Mouse (Mus musculus) liver, embryonic 14.5 days (tissue): Measurements from ENCODE around the gene Ssx2ip. TPM values are rescaled to one million over a fixed set of nuclear protein-coding genes. Genes with fewer than 3 reads are reported as not detected.

ENCODE experiments used
- ATAC-seq: fragments of 200-750 bp; cut with Nextera tagmentation; 2 replicates; pipeline ENCODE4 v1.8.0; 2017; ENCODE audit warnings: moderate number of reproducible peaks, mild to moderate bottlenecking, moderate library complexity; ENCODE audit not compliant: insufficient read depth
- DNase-seq, 3 experiments: peaks; one replicate each; pipeline ENCODE4 v3.0.0-alpha.2; 2012 to 2013; ENCODE audit warnings: low read depth in 3 of 3, low spot score in 3 of 3
- H3K27ac ChIP-seq: fragments of 300-500 bp; sonication (generic); 2 replicates; pipeline ENCODE4 v1.5.1; 2014; ENCODE audit warnings: moderate library complexity, mild to moderate bottlenecking, control low read depth, inconsistent platforms
- H3K27me3 ChIP-seq: fragments of 300-500 bp; sonication (generic); 2 replicates; pipeline ENCODE4 v1.6.1; 2014; ENCODE audit warnings: mild to moderate bottlenecking, low read length, moderate library complexity; ENCODE audit not compliant: control insufficient read depth, insufficient read depth
- H3K36me3 ChIP-seq: fragments of 300-500 bp; sonication (generic); replicated peaks from 2 replicates; pipeline ENCODE4 v1.6.1; 2014; ENCODE audit warnings: low read depth; ENCODE audit not compliant: control insufficient read depth, insufficient read depth
- H3K4me1 ChIP-seq, 2 experiments: fragments of 200-500 bp in 1 of 2; fragments of 300-500 bp in 1 of 2; sonication (generic) in 1 of 2; replicated peaks; 2 replicates each; pipeline ENCODE4 v1.6.1; 2012 to 2014; ENCODE audit warnings: antibody characterized with exemption in 1 of 2, inconsistent platforms in 1 of 2, low read length in 1 of 2; ENCODE audit not compliant: control insufficient read depth in 2 of 2, insufficient read depth in 2 of 2
- H3K4me2 ChIP-seq: fragments of 300-500 bp; sonication (generic); 2 replicates; pipeline ENCODE4 v1.6.1; 2014; ENCODE audit warnings: low read depth, mild to moderate bottlenecking, control low read depth, moderate library complexity
- H3K4me3 ChIP-seq, 2 experiments: fragments of 200-500 bp in 1 of 2; fragments of 300-500 bp in 1 of 2; sonication (generic) in 1 of 2; 2 replicates each; pipeline ENCODE4 v1.5.1; 2012 to 2014; ENCODE audit warnings: low read depth in 2 of 2, low read length in 2 of 2, mild to moderate bottlenecking in 2 of 2, control low read depth in 1 of 2, inconsistent platforms in 1 of 2, moderate library complexity in 1 of 2; ENCODE audit not compliant: insufficient read depth in 1 of 2
- H3K9ac ChIP-seq: fragments of 300-500 bp; sonication (generic); replicated peaks from 2 replicates; pipeline ENCODE4 v1.6.1; 2014; ENCODE audit warnings: mild to moderate bottlenecking, control low read depth, moderate library complexity
- H3K9me3 ChIP-seq: fragments of 300-500 bp; sonication (generic); 2 replicates; pipeline ENCODE4 v1.6.1; 2016; ENCODE audit warnings: low read length, mixed read lengths; ENCODE audit not compliant: control insufficient read depth
- CTCF ChIP-seq: IDR thresholded peaks from 2 replicates; pipeline ENCODE4 v1.5.1; 2016; ENCODE audit warnings: antibody characterized with exemption, low read depth, control low read depth
- EP300 ChIP-seq: IDR thresholded peaks from 2 replicates; pipeline ENCODE4 v1.6.1; 2016; ENCODE audit warnings: antibody characterized with exemption, low read depth
- WGBS: fragments of 180-500 bp; shearing (Covaris S2); extraction: QIAGEN DNeasy Blood & Tissue Kit; methylation state at CpG from one replicate; pipeline ENCODE4 v1.1.7; 2014; ENCODE audit not compliant: insufficient replicate concordance; 5-methylcytosine and 5-hydroxymethylcytosine counted together
- microRNA-seq: library from miRNA; unstranded; fragments of <30 nt; microRNA quantifications from one replicate; pipeline ENCODE4, GENCODE M21; 2016
- polyA plus RNA-seq, 2 experiments: library from polyadenylated mRNA; depleted of rRNA in 1 of 2; stranded (reverse) in 1 of 2; unstranded in 1 of 2; fragments of >200 nt; fragmentation: Nextera tagmentation in 1 of 2; extraction: Ambion mirVana in 1 of 2; gene quantifications; 2 replicates each; pipeline versions ENCODE4 v1.2.1 to v1.2.3; 2012 to 2014

The Ssx2ip gene
- polyA plus RNA-seq, 2 experiments, result 34.9 to 96.2 TPM

- no peak overlapping the region for H3K4me2 ChIP-seq
- H3K36me3 ChIP-seq, result no peaks in the 10 kb centered on the region
- no peaks in the 10 kb centered on the region for H3K4me1 ChIP-seq
- ATAC-seq, result no peak
- no peaks in the 10 kb centered on the region for H3K27me3 ChIP-seq
- TF ChIP-seq CTCF, result no peak
- no peak for TF ChIP-seq EP300
- H3K9me3 ChIP-seq, result no peaks in the 10 kb centered on the region
- no peak overlapping the region for H3K4me3 ChIP-seq
- no peak for DNase-seq
- H3K27ac ChIP-seq, result no peak overlapping the region
- H3K9ac ChIP-seq, result no peak overlapping the region
Observed at GRCm38 (mm10) chr3:146473741-146474140, 69.3 kb downstream of the Ssx2ip start.

GRCm38 (mm10) chr3:146474428-146474827, 70.0 kb downstream of the Ssx2ip start:
- Histone ChIP-seq H3K27ac (no peak overlapping the region), H3K4me1 (no peaks in the 10 kb centered on the region), H3K4me3 (no peak overlapping the region), H3K27me3 (no peaks in the 10 kb centered on the region), H3K9me3 (no peaks in the 10 kb centered on the region), H3K9ac (no peak overlapping the region), H3K4me2 (no peak overlapping the region), H3K36me3 (no peaks in the 10 kb centered on the region)
- 84% methylated on average over 3 of the region's 3 CpGs for WGBS
- ATAC-seq, result no peak
- TF ChIP-seq EP300, result no peak
- TF ChIP-seq CTCF, result no peak
- no peak for DNase-seq

- Histone ChIP-seq H3K36me3 (no peaks in the 10 kb centered on the region), H3K27ac (no peak overlapping the region), H3K9ac (no peak overlapping the region), H3K27me3 (no peaks in the 10 kb centered on the region), H3K4me3 (no peak overlapping the region), H3K4me1 (no peaks in the 10 kb centered on the region), H3K9me3 (no peaks in the 10 kb centered on the region), H3K4me2 (no peak overlapping the region)
- ATAC-seq (no peak), DNase-seq (no peak)
- 55% methylated on average over 2 of the region's 2 CpGs for WGBS
- no peak for TF ChIP-seq EP300
- TF ChIP-seq CTCF, result peak; percentile 12; the same call in 1 of the 2 replicates
Observed at GRCm38 (mm10) chr3:146482044-146482443, 77.6 kb downstream of the Ssx2ip start.

- no peak for ATAC-seq
- TF ChIP-seq CTCF (peak; percentile 51), EP300 (no peak)
- Histone ChIP-seq H3K9ac (no peak overlapping the region), H3K4me2 (no peak overlapping the region), H3K27me3 (no peaks in the 10 kb centered on the region), H3K27ac (no peak overlapping the region), H3K4me1 (no peaks in the 10 kb centered on the region), H3K4me3 (no peak overlapping the region), H3K9me3 (no peaks in the 10 kb centered on the region), H3K36me3 (no peaks in the 10 kb centered on the region)
- DNase-seq, result no peak
- 70% methylated on average over 4 of the region's 4 CpGs for WGBS
Observed at GRCm38 (mm10) chr3:146486464-146486863, 82.0 kb downstream of the Ssx2ip start.

Small RNAs within 50 kb of the gene (microRNA-seq; reads per million reads assigned to microRNA genes)
- gene Gm22901, result not detected

Other genes starting within 250 kb of the Ssx2ip start
- 0.02 TPM in 1 of 2 replicates, not detected in the other for gene Lpar3, start 183.7 kb upstream of the Ssx2ip start, polyA plus RNA-seq (2012; rRNA removed)
- 0.06 TPM in 1 of 2 replicates, not detected in the other for gene Lpar3, start 183.7 kb upstream of the Ssx2ip start, polyA plus RNA-seq (2014; fragmentation: Nextera tagmentation; extraction: Ambion mirVana)
- 1.3 and 1.7 TPM in 2 replicates for gene Ctbs, start 45.2 kb downstream of the Ssx2ip start, polyA plus RNA-seq (2012; rRNA removed)
- 5.2 and 5.4 TPM in 2 replicates for gene Ctbs, start 45.2 kb downstream of the Ssx2ip start, polyA plus RNA-seq (2014; fragmentation: Nextera tagmentation; extraction: Ambion mirVana)
- gene Spata1, start 95.1 kb downstream of the Ssx2ip start, polyA plus RNA-seq (2012; rRNA removed), result 0.30 and 0.93 TPM in 2 replicates
- 0.32 and 0.65 TPM in 2 replicates for gene Spata1, start 95.1 kb downstream of the Ssx2ip start, polyA plus RNA-seq (2014; fragmentation: Nextera tagmentation; extraction: Ambion mirVana)
- 115 and 136 TPM in 2 replicates for gene Gng5, start 95.2 kb downstream of the Ssx2ip start, polyA plus RNA-seq (2012; rRNA removed)
- 559 and 595 TPM in 2 replicates for gene Gng5, start 95.2 kb downstream of the Ssx2ip start, polyA plus RNA-seq (2014; fragmentation: Nextera tagmentation; extraction: Ambion mirVana)
- gene Rpf1, start 116.8 kb downstream of the Ssx2ip start, polyA plus RNA-seq (2012; rRNA removed), result 13.5 and 20.6 TPM in 2 replicates
- gene Rpf1, start 116.8 kb downstream of the Ssx2ip start, polyA plus RNA-seq (2014; fragmentation: Nextera tagmentation; extraction: Ambion mirVana), result 32.4 and 32.7 TPM in 2 replicates
- 2.5 and 4.3 TPM in 2 replicates for gene Uox, start 165.8 kb downstream of the Ssx2ip start, polyA plus RNA-seq (2012; rRNA removed)
- 6.4 and 7.1 TPM in 2 replicates for gene Uox, start 165.8 kb downstream of the Ssx2ip start, polyA plus RNA-seq (2014; fragmentation: Nextera tagmentation; extraction: Ambion mirVana)
- 0.45 and 0.52 TPM in 2 replicates for gene Dnase2b, start 211.0 kb downstream of the Ssx2ip start, polyA plus RNA-seq (2012; rRNA removed)
- gene Dnase2b, start 211.0 kb downstream of the Ssx2ip start, polyA plus RNA-seq (2014; fragmentation: Nextera tagmentation; extraction: Ambion mirVana), result 1.4 TPM in 2 replicates
- gene 4930503B20Rik, start 246.7 kb downstream of the Ssx2ip start, polyA plus RNA-seq (2012; rRNA removed), result not detected in 2 replicates
- gene 4930503B20Rik, start 246.7 kb downstream of the Ssx2ip start, polyA plus RNA-seq (2014; fragmentation: Nextera tagmentation; extraction: Ambion mirVana), result not detected in 2 replicates